Mouse (Mus musculus): ENCODE measurements around the gene Atrn. TPM values are rescaled to one million over a fixed set of nuclear protein-coding genes. Genes with fewer than 3 reads are reported as not detected.

Gene Atrn
- total and polyA plus RNA-seq, 3 experiments, result 10.3 to 31.5 (median 27.3) TPM

Small RNA genes lying within 50 kb of the gene (microRNA-seq; reads per million reads assigned to microRNA genes)
- gene Mir6973b, result 0 reads per million in 2 experiments

Other genes starting within 250 kb of the Atrn start
- 100 to 1,000 TPM; 184 to 209 TPM for gene Ddrgk1, start 241.8 kb upstream of the Atrn start, total RNA-seq (2021)
- 190 and 213 TPM in 2 replicates for gene Ddrgk1, start 241.8 kb upstream of the Atrn start, polyA plus RNA-seq (2012; rRNA removed)
- gene Itpa, start 238.9 kb upstream of the Atrn start, total RNA-seq (2021), result 10 to 100 TPM; 19.5 to 29.6 TPM
- gene Itpa, start 238.9 kb upstream of the Atrn start, polyA plus RNA-seq (2012; rRNA removed), result 28.6 and 29.3 TPM in 2 replicates
- 1 to 10 TPM; 3.5 to 4.1 TPM for gene Slc4a11, start 209.0 kb upstream of the Atrn start, total RNA-seq (2021)
- gene Slc4a11, start 209.0 kb upstream of the Atrn start, polyA plus RNA-seq (2012; rRNA removed), result 4.0 and 4.8 TPM in 2 replicates
- 10 to 100 TPM; 36.9 to 43.5 TPM for gene 4930402H24Rik, start 89 bp upstream of the Atrn start, total RNA-seq (2021)
- 31.1 and 40.0 TPM in 2 replicates for gene 4930402H24Rik, start 89 bp upstream of the Atrn start, polyA plus RNA-seq (2012; rRNA removed)
- gene Gfra4, start 136.6 kb downstream of the Atrn start, total RNA-seq (2021), result 1 to 10 TPM; 5.9 to 6.1 TPM
- 30.4 and 56.7 TPM in 2 replicates for gene Gfra4, start 136.6 kb downstream of the Atrn start, polyA plus RNA-seq (2012; rRNA removed)
- 1 to 10 TPM; 1.6 to 3.4 TPM for gene Adam33, start 157.3 kb downstream of the Atrn start, total RNA-seq (2021)
- gene Adam33, start 157.3 kb downstream of the Atrn start, polyA plus RNA-seq (2012; rRNA removed), result 11.5 and 15.5 TPM in 2 replicates
- 1 to 10 TPM; 4.1 to 6.6 TPM for gene Siglec1, start 180.3 kb downstream of the Atrn start, total RNA-seq (2021)
- gene Siglec1, start 180.3 kb downstream of the Atrn start, polyA plus RNA-seq (2012; rRNA removed), result 17.9 and 19.8 TPM in 2 replicates
- gene Hspa12b, start 220.8 kb downstream of the Atrn start, total RNA-seq (2021), result 10 to 100 TPM in 1 of 2 experiments, 1 to 10 TPM in 1; 6.9 to 12.6 TPM
- gene Hspa12b, start 220.8 kb downstream of the Atrn start, polyA plus RNA-seq (2012; rRNA removed), result 9.4 and 16.4 TPM in 2 replicates
- not detected for gene Gm11037, start 227.0 kb downstream of the Atrn start, total RNA-seq (2021)
- gene Gm11037, start 227.0 kb downstream of the Atrn start, polyA plus RNA-seq (2012; rRNA removed), result not detected in 2 replicates

Data from adrenal gland, adult 2 months (tissue).